Mouse (Mus musculus) gastrocnemius, adult 2 months (tissue): Measurements from ENCODE around the gene Gm42421. TPM values are rescaled to one million over a fixed set of nuclear protein-coding genes. Genes with fewer than 3 reads are reported as not detected.

Experiments
- DNase-seq: peaks from one replicate; pipeline ENCODE4 v3.0.0; 2022
- H3K27ac ChIP-seq: fragments of 200-600 bp; 2 replicates; pipeline ENCODE4 v1.8.1; 2022; ENCODE audit warnings: mild to moderate bottlenecking
- H3K4me3 ChIP-seq: fragments of 200-600 bp; 2 replicates; pipeline ENCODE4 v1.8.1; 2022; ENCODE audit warnings: mild to moderate bottlenecking, moderate library complexity
- CTCF ChIP-seq: fragments of 200-600 bp; IDR thresholded peaks from 2 replicates; pipeline ENCODE4 v1.8.1; 2022; ENCODE audit warnings: antibody characterized with exemption, mild to moderate bottlenecking, moderate library complexity
- intact Hi-C: fragments of 180-260 bp; cut with DNase I; formaldehyde crosslinking; loops from one replicate; pipeline ENCODE4 v1.15.1; 2025
- total RNA-seq, 2 experiments: library from RNA; stranded (reverse); gene quantifications; 2 replicates each; pipeline ENCODE4 v1.2.3; 2021

Gm42421 gene
- total RNA-seq, 2 experiments from 2014 or later = not detected

DNA sequence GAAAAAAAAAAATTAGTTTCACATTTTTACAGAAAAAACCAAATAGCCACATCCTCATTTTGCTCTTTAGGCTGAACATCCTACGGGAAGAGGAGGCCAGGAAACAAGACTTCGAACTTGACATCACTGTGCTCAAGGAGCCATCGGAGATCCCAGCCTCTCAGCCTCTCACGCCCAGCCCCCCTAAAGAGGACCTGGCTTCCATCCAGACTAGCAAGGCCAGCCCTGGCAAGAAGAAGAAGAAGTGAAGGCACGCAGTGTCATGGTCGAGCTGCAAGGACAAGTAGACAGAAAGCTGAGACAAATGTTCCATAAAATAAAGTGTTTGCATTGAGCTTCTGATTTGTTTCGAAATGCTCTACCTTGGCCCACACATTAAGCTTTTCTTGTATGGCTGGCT lies 57.4 kb downstream of the Gm42421 start:
- Histone ChIP-seq H3K4me3 (no peak overlapping the region), H3K27ac (no peak overlapping the region)
- intact Hi-C loops = no loop called here
- TF ChIP-seq CTCF = no peak
- no peak for DNase-seq

Other genes with a start within 250 kb of the Gm42421 start
- 1 to 10 TPM; 5.3 to 6.1 TPM for gene Usp42, start 195.9 kb upstream of the Gm42421 start, total RNA-seq
- 10 to 100 TPM; 26.2 to 26.3 TPM for gene Eif2ak1, start 110.4 kb upstream of the Gm42421 start, total RNA-seq
- gene Ankrd61, start 30.5 kb upstream of the Gm42421 start, total RNA-seq = not detected
- gene Aimp2, start 18.3 kb upstream of the Gm42421 start, total RNA-seq = 100 to 1,000 TPM in 1 of 2 experiments, 10 to 100 TPM in 1; 92.4 to 118 TPM
- gene Pms2, start 18.2 kb upstream of the Gm42421 start, total RNA-seq = 1 to 10 TPM; 3.5 to 4.7 TPM
- gene Rsph10b, start 4.9 kb downstream of the Gm42421 start, total RNA-seq = under 1 TPM; 0.31 to 0.84 TPM
- 10 to 100 TPM; 39.7 to 43.7 TPM for gene Ccz1, start 86.7 kb downstream of the Gm42421 start, total RNA-seq
- gene Ocm, start 98.5 kb downstream of the Gm42421 start, total RNA-seq = not detected
- gene Lmtk2, start 172.3 kb downstream of the Gm42421 start, total RNA-seq = 10 to 100 TPM; 24.7 to 25.0 TPM